Mouse (Mus musculus) CH12.LX (cell line): ENCODE measurements around the gene Alk. TPM values are rescaled to one million over a fixed set of nuclear protein-coding genes. Genes with fewer than 3 reads are reported as not detected.

Experiments used
- DNase-seq: peaks from one replicate; pipeline ENCODE4 v3.0.0-alpha.2; 2013; ENCODE audit errors: extremely low read depth
- H3K27ac ChIP-seq: 2 replicates; pipeline ENCODE4 v1.5.1; 2012; ENCODE audit warnings: low read depth, mild to moderate bottlenecking, control low read depth, moderate library complexity; ENCODE audit not compliant: insufficient read depth
- H3K27me3 ChIP-seq: replicated peaks from 2 replicates; pipeline ENCODE3; 2012; ENCODE audit warnings: inconsistent platforms
- H3K36me3 ChIP-seq, 2 experiments: replicated peaks in 1 of 2; 2 replicates each; pipeline versions ENCODE3 to v1.6.1; 2012; ENCODE audit warnings: inconsistent platforms in 1 of 2, low read length in 1 of 2, mild to moderate bottlenecking in 1 of 2, mixed read lengths in 1 of 2, moderate library complexity in 1 of 2; ENCODE audit not compliant: control insufficient read depth in 1 of 2, insufficient read depth in 1 of 2
- H3K4me1 ChIP-seq, 2 experiments: 2 replicates each; pipeline ENCODE4 v1.6.1; 2012; ENCODE audit warnings: inconsistent platforms in 1 of 2, moderate library complexity in 1 of 2; ENCODE audit not compliant: insufficient read depth in 2 of 2, control insufficient read depth in 1 of 2
- H3K4me2 ChIP-seq: 2 replicates; pipeline ENCODE4 v1.6.1; 2012; ENCODE audit warnings: low read depth, mild to moderate bottlenecking, control low read depth; ENCODE audit not compliant: poor library complexity, insufficient read depth, severe bottlenecking
- H3K4me3 ChIP-seq, 3 experiments: fragments of 150-350 bp in 1 of 3; sonication (generic) in 1 of 3; replicated peaks in 1 of 3; 2 replicates each; pipeline versions ENCODE3 to v1.5.1; 2011 to 2012; ENCODE audit warnings: low read depth in 2 of 3, low read length in 2 of 3, mild to moderate bottlenecking in 2 of 3, moderate library complexity in 2 of 3, control low read depth in 1 of 3, improper control_type of control experiment in 1 of 3, inconsistent platforms in 1 of 3, mixed read lengths in 1 of 3; ENCODE audit not compliant: poor library complexity in 1 of 3
- H3K79me2 ChIP-seq: replicated peaks from 2 replicates; pipeline ENCODE4 v1.6.1; 2012; ENCODE audit warnings: mild to moderate bottlenecking, moderate library complexity; ENCODE audit not compliant: control insufficient read depth, poor library complexity, insufficient read depth, severe bottlenecking; ENCODE audit errors: extremely low read depth
- H3K9ac ChIP-seq: 2 replicates; pipeline ENCODE4 v1.6.1; 2012; ENCODE audit warnings: low read depth, mild to moderate bottlenecking, control low read depth, moderate library complexity; ENCODE audit not compliant: insufficient read depth
- H3K9me3 ChIP-seq: replicated peaks from 2 replicates; pipeline ENCODE3; 2012; ENCODE audit warnings: low read length, inconsistent platforms, mixed read lengths
- CTCF ChIP-seq, 2 experiments: IDR thresholded peaks in 1 of 2; conservative IDR thresholded peaks in 1 of 2; 2 replicates each; pipeline ENCODE4 v1.5.1; 2011 to 2012; ENCODE audit warnings: low read depth in 2 of 2, low read length in 2 of 2, improper control_type of control experiment in 1 of 2, inconsistent platforms in 1 of 2, mild to moderate bottlenecking in 1 of 2, moderate library complexity in 1 of 2
- ELF1 ChIP-seq: IDR thresholded peaks from 2 replicates; pipeline ENCODE4 v1.6.1; 2014; ENCODE audit warnings: low read depth, mild to moderate bottlenecking, inconsistent platforms, low read length, improper control_type of control experiment
- EP300 ChIP-seq: IDR thresholded peaks from 2 replicates; pipeline ENCODE4 v1.6.1; 2011; ENCODE audit warnings: low read length, improper control_type of control experiment
- HCFC1 ChIP-seq: IDR thresholded peaks from 2 replicates; pipeline ENCODE4 v1.6.1; 2012; ENCODE audit warnings: low read depth, mild to moderate bottlenecking, inconsistent platforms, low read length, improper control_type of control experiment
- MAX ChIP-seq: IDR thresholded peaks from 2 replicates; pipeline ENCODE4 v1.6.1; 2011; ENCODE audit warnings: low read length, improper control_type of control experiment
- MEF2A ChIP-seq: IDR thresholded peaks from 2 replicates; pipeline ENCODE4 v1.6.1; 2014; ENCODE audit warnings: low read depth, mild to moderate bottlenecking, inconsistent platforms, low read length, improper control_type of control experiment, borderline replicate concordance
- MXI1 ChIP-seq: IDR thresholded peaks from 2 replicates; pipeline ENCODE4 v1.6.1; 2011; ENCODE audit warnings: mild to moderate bottlenecking, low read depth, low read length, improper control_type of control experiment
- MYC ChIP-seq: IDR thresholded peaks from 2 replicates; pipeline ENCODE4 v1.6.1; 2011; ENCODE audit warnings: low read depth, mild to moderate bottlenecking, improper control_type of control experiment, low read length
- NELFE ChIP-seq: IDR thresholded peaks from 2 replicates; pipeline ENCODE4 v1.6.1; 2011; ENCODE audit warnings: low read depth, low read length, improper control_type of control experiment
- PAX5 ChIP-seq: IDR thresholded peaks from 2 replicates; pipeline ENCODE4 v1.6.1; 2012; ENCODE audit warnings: low read length, inconsistent platforms, mixed read lengths
- RAD21 ChIP-seq: IDR thresholded peaks from 2 replicates; pipeline ENCODE4 v1.6.1; 2011; ENCODE audit warnings: low read depth, mild to moderate bottlenecking, low read length, improper control_type of control experiment, moderate library complexity
- RCOR1 ChIP-seq: conservative IDR thresholded peaks from 2 replicates; pipeline ENCODE4 v1.6.1; 2012; ENCODE audit warnings: low read depth, mild to moderate bottlenecking, inconsistent platforms, low read length, improper control_type of control experiment
- SIN3A ChIP-seq: IDR thresholded peaks from 2 replicates; pipeline ENCODE4 v1.6.1; 2012; ENCODE audit warnings: low read length, improper control_type of control experiment, inconsistent platforms
- SMC3 ChIP-seq: IDR thresholded peaks from 2 replicates; pipeline ENCODE4 v1.6.1; 2011; ENCODE audit warnings: low read depth, low read length, improper control_type of control experiment
- UBTF ChIP-seq: IDR thresholded peaks from 2 replicates; pipeline ENCODE4 v1.6.1; 2012; ENCODE audit warnings: low read depth, mild to moderate bottlenecking, inconsistent platforms, low read length, improper control_type of control experiment, moderate library complexity
- ZKSCAN1 ChIP-seq: IDR thresholded peaks from 2 replicates; pipeline ENCODE4 v1.6.1; 2012; ENCODE audit warnings: low read depth, inconsistent platforms, low read length, improper control_type of control experiment, borderline replicate concordance
- ZMIZ1 ChIP-seq: IDR thresholded peaks from 2 replicates; pipeline ENCODE4 v1.6.1; 2012; ENCODE audit warnings: low read depth, mild to moderate bottlenecking, inconsistent platforms, low read length, improper control_type of control experiment
- dilution Hi-C: fragments of 300-500 bp; cut with MboI; formaldehyde crosslinking; loops from 2 replicates; pipeline ENCODE4 v1.14.3; 2020; ENCODE audit warnings: low sequenced_read_pairs; ENCODE audit not compliant: extremely low pct_unique_long_range_greater_than_20kb, extremely low pct_ligation_motif_present
- in situ Hi-C: fragments of 300-500 bp; cut with MboI; formaldehyde crosslinking; loops from 3 replicates; pipeline ENCODE4 v1.14.3; 2019; ENCODE audit warnings: low sequenced_read_pairs, low pct_ligation_motif_present, low pct_unique_long_range_greater_than_20kb, mixed read lengths
- polyA plus RNA-seq: library from polyadenylated mRNA; unstranded; fragments of >175 nt; gene quantifications from 2 replicates; pipeline ENCODE4 v1.2.1, GENCODE M21; 2012; ENCODE audit warnings: low read depth; ENCODE audit not compliant: insufficient read length
- total RNA-seq, 2 experiments: library from RNA; depleted of rRNA; stranded (reverse); fragments of 300-350 nt in 1 of 2; fragments of >200 nt in 1 of 2; gene quantifications; 2 replicates each; pipeline ENCODE4 v1.2.3; 2012 to 2014

Alk gene
- total and polyA plus RNA-seq, 3 experiments = 0.38 to 0.63 (median 0.44) TPM

DNA sequence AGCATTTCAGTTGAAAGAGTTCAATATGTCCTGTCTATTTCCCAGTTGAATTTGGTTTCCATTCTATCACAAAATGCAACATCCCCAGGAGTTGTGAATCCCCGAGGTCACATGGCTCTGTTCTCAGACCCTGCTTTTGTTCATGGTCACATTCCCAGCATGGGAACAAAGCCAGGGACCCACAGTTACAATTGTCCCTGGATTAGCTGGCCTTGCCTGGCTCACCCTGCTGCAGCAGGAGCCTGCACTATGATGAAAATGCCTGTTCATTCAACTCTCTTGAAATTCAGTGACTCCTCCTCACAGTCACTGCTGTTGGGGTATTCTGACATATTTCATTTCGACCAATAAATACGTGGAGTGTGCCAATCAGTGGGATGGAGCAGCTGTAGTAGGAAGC, 318.5 kb downstream of the Alk start:
- Histone ChIP-seq H3K36me3 (no peaks in the 10 kb centered on the region), H3K9me3 (no peaks in the 10 kb centered on the region), H3K9ac (no peak overlapping the region), H3K27me3 (no peaks in the 10 kb centered on the region), H3K4me3 (no peak overlapping the region), H3K79me2 (no peaks in the 10 kb centered on the region), H3K4me1 (peaks cover 7 to 16% of the 10 kb centered on the region in 2 experiments), H3K27ac (no peak overlapping the region), H3K4me2 (no peak overlapping the region)
- dilution Hi-C loops (no loop called here), in situ Hi-C loops (no loop called here)
- TF ChIP-seq RCOR1 (no peak), PAX5 (no peak), HCFC1 (no peak), MXI1 (no peak), UBTF (no peak), ZMIZ1 (no peak), ELF1 (no peak), NELFE (no peak), MEF2A (no peak), EP300 (no peak), MAX (no peak), SIN3A (no peak), MYC (no peak), ZKSCAN1 (no peak)
- DNase-seq = no peak

DNA sequence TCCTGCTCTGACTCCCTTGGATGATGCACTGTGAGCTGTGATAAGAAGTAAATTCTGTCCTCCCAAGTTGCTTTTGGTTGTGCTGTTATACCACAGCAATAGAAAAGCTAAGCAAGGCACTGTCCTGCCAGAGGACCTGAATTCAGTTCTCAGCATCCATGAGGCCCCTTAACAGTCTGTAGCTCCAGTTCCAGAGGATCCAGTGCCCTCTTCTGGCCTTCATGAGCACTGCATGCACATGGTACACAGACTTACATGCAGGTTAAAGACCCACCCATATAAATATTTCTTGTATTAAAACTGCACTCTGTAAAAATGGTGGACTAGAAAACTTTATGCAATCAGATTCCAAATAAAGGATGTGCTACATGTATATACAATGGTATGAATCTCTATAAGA, 326.1 kb downstream of the Alk start:
- Histone ChIP-seq H3K36me3 (no peaks in the 10 kb centered on the region), H3K27ac (no peak overlapping the region; the same call in 1 of the 2 replicates), H3K4me1 (peaks cover 14 to 49% of the 10 kb centered on the region in 2 experiments), H3K4me2 (no peak overlapping the region), H3K79me2 (no peaks in the 10 kb centered on the region), H3K27me3 (no peaks in the 10 kb centered on the region), H3K4me3 (no peak overlapping the region), H3K9ac (no peak overlapping the region), H3K9me3 (peaks cover 17% of the 10 kb centered on the region)
- no peak for DNase-seq
- dilution Hi-C loops = no loop called here
- TF ChIP-seq MEF2A = no peak
- TF ChIP-seq SMC3 = peak; percentile 22
- peak; percentile 16 to 42; a peak in 2 of 4 replicates for TF ChIP-seq CTCF (conservative IDR thresholded peaks at IDR 0.05 in 1 of 2, IDR thresholded peaks at IDR 0.05 in 1 of 2; ENCODE audit: low read depth in 2 of 2, low read length in 2 of 2)
- peak; percentile 40 for TF ChIP-seq RAD21
- in situ Hi-C loops = no loop called here
